Mouse (Mus musculus) kidney, postnatal 0 days (tissue): ENCODE data around the gene Cd276. TPM values are rescaled to one million over a fixed set of nuclear protein-coding genes. Genes with fewer than 3 reads are reported as not detected.

ENCODE experiments used
- ATAC-seq: fragments of 200-750 bp; cut with Nextera tagmentation; replicated peaks from 2 replicates; pipeline ENCODE4 v1.8.0; 2017; ENCODE audit warnings: low read depth, moderate number of reproducible peaks, moderate TSS enrichment, moderate library complexity; ENCODE audit not compliant: low FRiP score
- DNase-seq: peaks from one replicate; pipeline ENCODE4 v3.0.0-alpha.2; 2016; ENCODE audit warnings: low spot score
- H3K27ac ChIP-seq: fragments of 300-500 bp; sonication (generic); 2 replicates; pipeline ENCODE4 v1.5.1; 2014; ENCODE audit warnings: mild to moderate bottlenecking
- H3K27me3 ChIP-seq: fragments of 300-500 bp; sonication (generic); 2 replicates; pipeline ENCODE4 v1.6.1; 2014; ENCODE audit warnings: low read length, mixed read lengths; ENCODE audit not compliant: insufficient read depth
- H3K36me3 ChIP-seq: fragments of 300-500 bp; sonication (generic); 2 replicates; pipeline ENCODE4 v1.6.1; 2014; ENCODE audit warnings: low read length, mixed read lengths; ENCODE audit not compliant: insufficient read depth
- H3K4me1 ChIP-seq: fragments of 300-500 bp; sonication (generic); replicated peaks from 2 replicates; pipeline ENCODE4 v1.6.1; 2014; ENCODE audit warnings: antibody characterized with exemption, low read length, mixed read lengths; ENCODE audit not compliant: insufficient read depth
- H3K4me2 ChIP-seq: fragments of 300-500 bp; sonication (generic); 2 replicates; pipeline ENCODE4 v1.6.1; 2014; ENCODE audit warnings: mild to moderate bottlenecking, low read length, moderate library complexity, mixed read lengths
- H3K4me3 ChIP-seq: fragments of 300-500 bp; sonication (generic); replicated peaks from 2 replicates; pipeline ENCODE4 v1.5.1; 2014; ENCODE audit warnings: low read depth, low read length
- H3K9ac ChIP-seq: fragments of 300-500 bp; sonication (generic); 2 replicates; pipeline ENCODE4 v1.6.1; 2014; ENCODE audit warnings: low read depth, low read length
- H3K9me3 ChIP-seq: fragments of 300-500 bp; sonication (generic); replicated peaks from 2 replicates; pipeline ENCODE4 v1.6.1; 2016; ENCODE audit warnings: low read length, inconsistent platforms, mixed read lengths
- CTCF ChIP-seq: IDR thresholded peaks from 2 replicates; pipeline ENCODE4 v1.5.1; 2016; ENCODE audit warnings: antibody characterized with exemption, low read depth, mild to moderate bottlenecking, moderate library complexity
- WGBS: fragments of 180-500 bp; shearing (Covaris S2); extraction: QIAGEN DNeasy Blood & Tissue Kit; methylation state at CpG from one replicate; pipeline ENCODE4 v1.1.7; 2014; 5-methylcytosine and 5-hydroxymethylcytosine counted together
- polyA plus RNA-seq: library from polyadenylated mRNA; unstranded; fragments of >200 nt; fragmentation: Nextera tagmentation; extraction: Ambion mirVana; gene quantifications from 2 replicates; pipeline ENCODE4 v1.2.1, GENCODE M21; 2015

Cd276 gene
- polyA plus RNA-seq, 1 experiment from 2014 or later = 23.9 TPM

DNA sequence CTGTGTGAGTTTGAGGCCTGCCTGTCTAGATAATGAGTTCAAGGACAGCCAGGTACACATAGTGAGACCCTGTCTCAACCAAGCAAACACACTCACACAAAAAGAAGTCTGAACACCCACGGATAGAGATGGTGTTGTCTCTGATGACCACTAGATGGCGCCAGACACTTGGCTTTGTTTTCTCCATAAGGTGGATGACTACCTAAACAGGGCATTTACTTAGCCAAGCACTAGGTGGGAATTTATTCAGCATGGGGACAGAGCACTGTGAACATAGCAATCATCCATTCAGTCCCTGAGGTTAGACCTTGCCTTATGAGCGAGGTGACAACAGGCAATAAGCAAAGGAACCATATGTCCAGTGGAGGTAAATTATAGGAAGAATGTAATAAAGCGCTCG is 15.4 kb downstream of the Cd276 start:
- H3K9me3 ChIP-seq = no peaks in the 10 kb centered on the region
- TF ChIP-seq CTCF = peak; percentile 99
- ATAC-seq (no peak), DNase-seq (peak; percentile 82)
- H3K36me3 ChIP-seq = 0 out of 2 replicates have a peak, but pooled peaks cover 4% of the 10 kb centered on the region
- no peak overlapping the region for H3K4me2 ChIP-seq
- H3K4me1 ChIP-seq = no peaks in the 10 kb centered on the region
- H3K4me3 ChIP-seq = no peak overlapping the region
- no peak overlapping the region for H3K9ac ChIP-seq
- no peak overlapping the region for H3K27ac ChIP-seq
- no peaks in the 10 kb centered on the region for H3K27me3 ChIP-seq
- WGBS = 45% methylated on average over 5 of the region's 5 CpGs

DNA sequence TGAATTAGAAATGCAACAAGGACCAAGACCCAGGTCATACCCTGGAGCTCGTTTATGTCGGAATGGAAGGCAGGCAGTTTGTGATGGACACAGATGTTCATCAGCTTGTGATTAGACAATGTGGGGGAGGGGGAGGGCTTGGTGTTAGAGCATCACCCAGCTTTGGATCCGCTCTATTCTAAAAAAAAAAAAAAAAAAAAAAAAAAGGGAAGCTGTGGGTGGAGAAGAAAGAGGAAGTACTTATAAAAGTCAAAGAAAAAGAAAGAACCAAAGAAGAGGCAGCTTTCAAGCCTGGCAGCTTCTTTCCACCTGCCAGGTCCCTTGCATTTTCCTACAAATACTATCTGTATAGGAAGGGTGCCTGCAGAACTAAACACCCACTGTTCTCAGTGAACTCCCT is 17.5 kb downstream of the Cd276 start:
- no peak overlapping the region for H3K9ac ChIP-seq
- H3K4me3 ChIP-seq = no peak overlapping the region
- H3K4me1 ChIP-seq = no peaks in the 10 kb centered on the region
- no peaks in the 10 kb centered on the region for H3K9me3 ChIP-seq
- H3K4me2 ChIP-seq = no peak overlapping the region
- WGBS = 73% methylated on average over 3 of the region's 3 CpGs
- H3K27ac ChIP-seq = no peak overlapping the region
- H3K27me3 ChIP-seq = no peaks in the 10 kb centered on the region
- no peak for ATAC-seq
- peaks cover 8% of the 10 kb centered on the region; the same call in 1 of the 2 replicates for H3K36me3 ChIP-seq
- DNase-seq = no peak
- no peak for TF ChIP-seq CTCF

GRCm38 (mm10) chr9:58535447-58536134 is 19.6 kb downstream of the Cd276 start:
- Histone ChIP-seq H3K36me3 (peaks cover 8% of the 10 kb centered on the region; the same call in 1 of the 2 replicates), H3K4me1 (no peaks in the 10 kb centered on the region), H3K4me2 (no peak overlapping the region), H3K9ac (no peak overlapping the region), H3K4me3 (no peak overlapping the region), H3K9me3 (no peaks in the 10 kb centered on the region), H3K27me3 (no peaks in the 10 kb centered on the region), H3K27ac (no peak overlapping the region)
- peak; percentile 69 for DNase-seq
- TF ChIP-seq CTCF = peak; percentile 77
- ATAC-seq = no peak; the same call in 1 of the 2 replicates
- 81% methylated on average over 20 of the region's 20 CpGs for WGBS

DNA sequence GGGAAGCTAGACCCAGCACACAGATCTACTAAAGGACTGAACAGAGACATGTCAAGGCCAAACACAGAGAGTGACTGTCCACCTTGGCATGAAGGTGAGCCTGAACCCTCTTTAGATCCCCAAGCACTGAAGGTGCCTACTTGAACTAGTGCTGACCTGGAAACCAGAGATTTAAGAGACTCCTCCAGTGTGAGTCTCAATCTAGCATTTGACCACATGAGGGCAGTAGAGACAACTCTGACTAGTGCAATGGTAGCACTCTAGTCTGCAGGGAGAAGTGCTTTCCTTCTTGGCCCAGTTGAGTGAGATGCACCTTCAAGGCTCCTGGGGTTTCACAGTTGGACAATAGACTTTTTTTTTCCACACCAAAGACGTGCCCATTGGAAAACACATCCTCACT is 20.5 kb downstream of the Cd276 start:
- Histone ChIP-seq H3K27me3 (no peaks in the 10 kb centered on the region), H3K4me1 (no peaks in the 10 kb centered on the region), H3K9ac (no peak overlapping the region), H3K4me2 (no peak overlapping the region), H3K4me3 (no peak overlapping the region), H3K27ac (no peak overlapping the region), H3K36me3 (peaks cover 8% of the 10 kb centered on the region; the same call in 1 of the 2 replicates), H3K9me3 (no peaks in the 10 kb centered on the region)
- DNase-seq (peak; percentile 81), ATAC-seq (no peak)
- peak; percentile 91 for TF ChIP-seq CTCF
- 47% methylated on average over 1 of the region's 1 CpGs for WGBS

DNA sequence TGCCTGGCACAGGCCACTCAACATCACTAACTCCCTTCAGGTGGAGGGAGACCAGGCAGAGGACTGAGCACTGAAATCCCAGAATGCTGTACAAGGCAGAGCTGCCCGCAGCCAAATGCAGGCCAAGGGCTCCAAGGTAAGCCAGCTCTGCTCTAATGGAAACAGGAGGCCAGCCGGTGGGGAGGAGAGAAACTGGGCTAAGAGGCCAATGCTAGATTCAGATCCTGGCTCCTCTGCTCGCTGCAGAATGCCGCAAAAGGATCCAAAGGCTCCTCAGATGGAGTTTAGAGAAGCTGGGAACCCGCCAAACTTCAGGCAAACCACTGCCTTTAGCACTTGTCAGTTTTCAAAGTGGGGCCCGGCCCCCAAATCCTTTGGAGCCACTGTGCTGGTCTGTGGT is 21.9 kb downstream of the Cd276 start:
- Histone ChIP-seq H3K36me3 (peaks cover 8% of the 10 kb centered on the region; the same call in 1 of the 2 replicates), H3K9ac (no peak overlapping the region), H3K4me2 (no peak overlapping the region), H3K27ac (no peak overlapping the region), H3K4me3 (no peak overlapping the region), H3K4me1 (no peaks in the 10 kb centered on the region), H3K9me3 (no peaks in the 10 kb centered on the region), H3K27me3 (no peaks in the 10 kb centered on the region)
- ATAC-seq (no peak), DNase-seq (no peak)
- WGBS = 89% methylated on average over 6 of the region's 6 CpGs
- no peak for TF ChIP-seq CTCF

DNA sequence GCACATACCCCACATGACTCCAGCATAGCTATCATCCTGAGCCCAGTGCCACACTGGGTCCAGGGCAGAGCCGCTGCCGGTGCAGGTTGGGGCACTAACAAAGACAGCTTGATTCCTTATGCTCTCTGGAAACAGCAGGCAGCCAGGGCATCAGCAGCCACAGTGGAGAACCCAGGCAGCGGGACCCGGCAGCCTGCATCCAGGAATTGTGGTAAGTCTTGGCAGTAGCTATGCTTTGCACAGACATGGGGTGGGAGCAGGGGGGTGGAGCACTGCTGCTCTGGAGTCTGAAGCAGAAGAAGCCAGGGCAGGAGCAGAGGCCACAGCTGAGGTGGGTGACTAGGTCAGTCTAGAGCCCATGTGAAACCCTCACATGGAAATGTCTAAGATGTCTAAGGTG is 23.0 kb downstream of the Cd276 start:
- Histone ChIP-seq H3K9ac (no peak overlapping the region), H3K36me3 (peaks cover 8% of the 10 kb centered on the region; the same call in 1 of the 2 replicates), H3K4me3 (no peak overlapping the region), H3K4me1 (no peaks in the 10 kb centered on the region), H3K27ac (no peak overlapping the region), H3K27me3 (no peaks in the 10 kb centered on the region), H3K4me2 (no peak overlapping the region), H3K9me3 (no peaks in the 10 kb centered on the region)
- ATAC-seq (no peak), DNase-seq (no peak)
- TF ChIP-seq CTCF = no peak
- WGBS = 92% methylated on average over 4 of the region's 4 CpGs
